Mouse (Mus musculus) bone marrow, adult 2 months (tissue): ENCODE data around the gene Gpx2.

ENCODE experiments used
- CTCF ChIP-seq: fragments of 200-500 bp; IDR thresholded peaks from 2 replicates; pipeline ENCODE4 v1.5.1; 2011; ENCODE audit warnings: low read length, control low read depth; ENCODE audit not compliant: control insufficient read depth, insufficient read depth
- POLR2A ChIP-seq: fragments of 200-500 bp; IDR thresholded peaks from 2 replicates; pipeline ENCODE4 v1.6.1; 2011; ENCODE audit warnings: low read depth, mild to moderate bottlenecking, control low read depth, low read length, borderline replicate concordance; ENCODE audit not compliant: control insufficient read depth

DNA sequence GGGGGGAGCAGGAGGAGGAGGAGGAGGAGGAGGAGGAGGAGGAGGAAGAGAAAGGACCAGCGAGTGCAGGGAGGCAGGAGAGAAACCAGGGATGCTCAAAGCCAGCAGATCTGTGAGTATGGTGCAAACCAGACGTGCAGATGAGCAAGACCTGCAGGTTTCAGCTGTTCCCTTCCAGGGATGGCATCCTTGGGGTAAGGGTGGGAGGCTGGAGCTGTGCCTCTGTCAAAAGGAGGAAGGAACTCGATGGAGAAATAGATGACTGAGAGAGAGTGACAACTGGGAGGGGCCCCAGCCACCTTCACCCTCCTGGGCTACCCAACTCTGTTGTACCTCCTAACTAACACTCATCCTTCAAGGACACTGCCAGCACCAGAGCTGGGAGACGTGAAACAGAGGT is 21.4 kb upstream of the Gpx2 start:
- TF ChIP-seq CTCF: no peak
- no peak for TF ChIP-seq POLR2A
